Mouse (Mus musculus) bone marrow, adult 2 months (tissue): ENCODE results near the gene Lpcat2b.

Source experiments
- CTCF ChIP-seq: fragments of 200-500 bp; IDR thresholded peaks from 2 replicates; pipeline ENCODE4 v1.5.1; 2011; ENCODE audit warnings: low read length, control low read depth; ENCODE audit not compliant: control insufficient read depth, insufficient read depth
- POLR2A ChIP-seq: fragments of 200-500 bp; IDR thresholded peaks from 2 replicates; pipeline ENCODE4 v1.6.1; 2011; ENCODE audit warnings: low read depth, mild to moderate bottlenecking, control low read depth, low read length, borderline replicate concordance; ENCODE audit not compliant: control insufficient read depth

GRCm38 (mm10) chr5:107449620-107450019 is 18.3 kb downstream of the Lpcat2b start:
- TF ChIP-seq CTCF: no peak
- no peak for TF ChIP-seq POLR2A
